Mouse (Mus musculus) liver, embryonic 11.5 days (tissue): ENCODE measurements around the gene Ddt. TPM values are rescaled to one million over a fixed set of nuclear protein-coding genes. Genes with fewer than 3 reads are reported as not detected.
"Not testable (repeated sequence)": the region's sequence is repeated elsewhere in the genome, so short reads cannot be mapped to it uniquely, and the experiment has no call there.

Source experiments
- ATAC-seq: fragments of 200-750 bp; cut with Nextera tagmentation; replicated peaks from 2 replicates; pipeline ENCODE4 v1.8.0; 2017; ENCODE audit warnings: moderate number of reproducible peaks, mild to moderate bottlenecking, moderate TSS enrichment, moderate library complexity; ENCODE audit not compliant: low FRiP score
- DNase-seq: peaks from one replicate; pipeline ENCODE4 v3.0.0-alpha.2; 2017; ENCODE audit warnings: low spot score
- H3K27ac ChIP-seq: fragments of 300-500 bp; sonication (generic); 2 replicates; pipeline ENCODE4 v1.5.1; 2014; ENCODE audit warnings: mild to moderate bottlenecking, low read depth, low read length, control low read depth
- H3K27me3 ChIP-seq: fragments of 300-500 bp; sonication (generic); replicated peaks from 2 replicates; pipeline ENCODE4 v1.6.1; 2014; ENCODE audit warnings: low read length, mixed read lengths; ENCODE audit not compliant: control insufficient read depth, insufficient read depth
- H3K36me3 ChIP-seq: fragments of 300-500 bp; sonication (generic); 2 replicates; pipeline ENCODE4 v1.6.1; 2014; ENCODE audit warnings: mild to moderate bottlenecking, low read length, moderate library complexity, mixed read lengths; ENCODE audit not compliant: control insufficient read depth, insufficient read depth
- H3K4me1 ChIP-seq: fragments of 300-500 bp; sonication (generic); replicated peaks from 2 replicates; pipeline ENCODE4 v1.6.1; 2014; ENCODE audit warnings: low read length, mixed read lengths; ENCODE audit not compliant: control insufficient read depth, insufficient read depth
- H3K4me2 ChIP-seq: fragments of 300-500 bp; sonication (generic); 2 replicates; pipeline ENCODE4 v1.6.1; 2014; ENCODE audit warnings: mild to moderate bottlenecking, control low read depth, moderate library complexity
- H3K4me3 ChIP-seq: fragments of 300-500 bp; sonication (generic); 2 replicates; pipeline ENCODE4 v1.5.1; 2014; ENCODE audit warnings: low read depth, low read length, control low read depth
- H3K9ac ChIP-seq: fragments of 300-500 bp; sonication (generic); 2 replicates; pipeline ENCODE4 v1.6.1; 2014; ENCODE audit warnings: low read depth, low read length, control low read depth
- H3K9me3 ChIP-seq: fragments of 300-500 bp; sonication (generic); 2 replicates; pipeline ENCODE4 v1.6.1; 2016; ENCODE audit warnings: low read length, inconsistent platforms, mixed read lengths; ENCODE audit not compliant: control insufficient read depth
- WGBS: fragments of 180-500 bp; shearing (Covaris S2); extraction: QIAGEN DNeasy Blood & Tissue Kit; methylation state at CpG from one replicate; pipeline ENCODE4 v1.1.7; 2014; 5-methylcytosine and 5-hydroxymethylcytosine counted together
- polyA plus RNA-seq: library from polyadenylated mRNA; unstranded; fragments of >200 nt; fragmentation: Nextera tagmentation; extraction: Ambion mirVana; gene quantifications from 2 replicates; pipeline ENCODE4 v1.2.1, GENCODE M21; 2014

Gene Ddt
- polyA plus RNA-seq, 1 experiment from 2014 or later = 213 TPM

DNA sequence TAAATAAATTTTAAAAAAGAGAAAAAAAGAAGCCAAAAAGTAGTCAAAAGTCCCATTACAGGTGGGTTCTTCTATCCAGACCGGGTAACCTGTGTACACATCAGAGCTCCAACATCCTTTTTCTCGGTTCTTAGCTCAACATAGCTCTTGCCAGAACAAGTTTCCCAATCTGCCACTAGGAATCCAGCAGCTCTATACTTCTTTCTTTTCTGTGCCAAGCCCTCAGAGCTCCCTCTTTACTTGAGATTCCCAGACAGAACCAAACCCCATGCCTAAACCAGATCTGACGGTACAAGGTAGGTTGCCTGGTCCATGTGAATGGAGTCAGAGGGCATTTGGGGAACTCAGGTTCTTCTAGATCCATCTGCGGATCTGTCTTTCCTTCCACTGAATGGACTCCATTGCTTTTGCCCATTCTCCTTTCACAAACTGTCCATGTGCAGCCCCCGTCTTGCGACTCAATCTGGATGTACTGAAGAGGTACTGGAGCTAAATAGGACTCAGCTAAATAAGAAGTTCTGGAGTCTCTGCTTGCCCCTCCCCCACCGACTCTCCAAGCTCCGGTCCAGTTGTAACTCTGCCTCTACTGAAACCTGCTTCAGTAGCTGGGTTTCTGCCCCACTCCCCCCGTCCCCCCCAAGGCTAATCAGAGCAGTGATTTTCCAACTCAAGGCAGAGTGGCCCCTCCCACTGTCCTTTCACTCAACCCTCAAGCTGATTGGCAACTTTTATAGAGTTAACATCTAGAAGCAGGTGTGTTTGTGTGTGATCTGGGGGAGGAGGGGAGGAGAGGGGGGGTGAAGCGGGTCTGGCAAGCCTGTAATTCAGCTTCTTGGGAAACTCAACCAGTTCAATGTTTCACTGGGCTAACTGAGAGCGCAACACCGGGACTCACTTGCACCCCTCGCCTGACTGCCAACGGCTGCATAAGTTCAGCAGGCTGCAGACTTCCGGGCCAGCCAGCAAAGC is 6.3 kb upstream of the Ddt start:
- Histone ChIP-seq H3K4me3 (no peak overlapping the region), H3K36me3 (no peaks in the 10 kb centered on the region), H3K9me3 (no peaks in the 10 kb centered on the region), H3K9ac (no peak overlapping the region), H3K27me3 (peaks cover 27% of the 10 kb centered on the region), H3K4me1 (0 out of 2 replicates have a peak, but pooled peaks cover 3% of the 10 kb centered on the region), H3K4me2 (peak overlapping the region; percentile 88), H3K27ac (no peak overlapping the region)
- 36% methylated on average over 15 of the region's 15 CpGs for WGBS
- no peak for DNase-seq
- ATAC-seq = no peak

DNA sequence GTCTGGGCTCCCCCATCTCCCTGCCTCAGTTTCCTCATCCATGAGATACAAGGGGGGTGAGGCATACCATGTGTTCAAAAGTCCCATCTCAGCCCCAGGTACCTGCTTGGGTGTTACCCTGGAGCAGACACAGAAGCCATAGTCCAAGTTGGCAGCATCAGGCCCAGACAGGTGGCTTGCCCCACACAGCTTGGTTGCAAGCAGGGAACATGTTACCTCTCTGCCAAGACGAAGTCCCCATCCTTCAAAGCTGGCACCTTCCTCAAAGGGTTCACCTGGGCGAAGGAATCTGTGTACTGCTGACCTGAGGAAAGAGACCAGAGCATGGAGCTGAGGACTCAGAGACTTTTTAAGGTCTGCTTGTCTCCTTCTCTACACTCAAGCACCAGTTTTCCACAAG is 4.7 kb upstream of the Ddt start:
- ATAC-seq = no peak
- peaks cover 27% of the 10 kb centered on the region for H3K27me3 ChIP-seq
- H3K9me3 ChIP-seq = no peaks in the 10 kb centered on the region
- 75% methylated on average over 2 of the region's 2 CpGs for WGBS
- H3K4me2 ChIP-seq = no peak overlapping the region
- DNase-seq = no peak
- H3K9ac ChIP-seq = no peak overlapping the region
- no peak overlapping the region for H3K4me3 ChIP-seq
- no peaks in the 10 kb centered on the region for H3K36me3 ChIP-seq
- no peak overlapping the region for H3K27ac ChIP-seq
- H3K4me1 ChIP-seq = peaks cover 3% of the 10 kb centered on the region; the same call in 1 of the 2 replicates

GRCm38 (mm10) chr10:75776562-75776961 is 3.3 kb upstream of the Ddt start:
- Histone ChIP-seq H3K36me3 (no peaks in the 10 kb centered on the region), H3K4me1 (peaks cover 6% of the 10 kb centered on the region), H3K27ac (no peak overlapping the region), H3K9me3 (no peaks in the 10 kb centered on the region), H3K27me3 (peaks cover 27% of the 10 kb centered on the region), H3K4me3 (no peak overlapping the region), H3K4me2 (no peak overlapping the region), H3K9ac (no peak overlapping the region)
- WGBS = 83% methylated on average over 6 of the region's 6 CpGs
- ATAC-seq = no peak
- no peak for DNase-seq

- WGBS = 85% methylated on average over 9 of the region's 9 CpGs
- no peak overlapping the region for H3K27ac ChIP-seq
These were observed 1.4 kb upstream of the Ddt start for GRCm38 (mm10) chr10:75774587-75774986.

DNA sequence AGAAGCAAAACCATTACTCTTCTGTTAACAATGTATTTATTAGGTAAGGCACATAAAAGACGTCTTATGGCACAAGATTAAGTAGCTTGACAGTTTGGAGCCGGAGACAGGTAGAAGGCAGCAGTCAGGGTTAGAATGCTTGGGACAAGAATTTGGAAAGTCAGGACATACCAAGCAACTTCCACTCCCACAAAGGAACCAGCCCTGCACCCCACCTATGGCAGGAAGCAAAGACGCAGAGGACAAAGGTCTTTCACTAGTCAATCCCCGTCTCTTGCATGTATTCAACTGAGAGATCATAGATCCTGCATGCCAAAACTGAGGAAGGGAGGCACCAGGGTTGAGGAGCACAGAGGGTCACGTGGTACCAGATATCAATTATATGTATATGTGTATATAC is 888 bp upstream of the Ddt start:
- ATAC-seq = no peak
- WGBS = 83% methylated on average over 5 of the region's 5 CpGs
- peaks cover 6% of the 10 kb centered on the region for H3K27me3 ChIP-seq
- H3K36me3 ChIP-seq = no peaks in the 10 kb centered on the region
- peaks cover 3% of the 10 kb centered on the region for H3K4me1 ChIP-seq
- no peak overlapping the region; the same call in 1 of the 2 replicates for H3K4me2 ChIP-seq
- DNase-seq = no peak
- no peak overlapping the region for H3K9ac ChIP-seq
- no peaks in the 10 kb centered on the region for H3K9me3 ChIP-seq
- H3K4me3 ChIP-seq = no peak overlapping the region
- no peak overlapping the region for H3K27ac ChIP-seq

More at GRCm38 (mm10) chr10:75774587-75774986, 1.4 kb upstream of the Ddt start:
- H3K27me3 ChIP-seq = peaks cover 11% of the 10 kb centered on the region
- H3K4me2 ChIP-seq = no peak overlapping the region
- ATAC-seq = no peak
- H3K9me3 ChIP-seq = no peaks in the 10 kb centered on the region
- H3K4me1 ChIP-seq = peaks cover 3% of the 10 kb centered on the region
- no peak overlapping the region for H3K9ac ChIP-seq
- no peak for DNase-seq
- no peaks in the 10 kb centered on the region for H3K36me3 ChIP-seq
- no peak overlapping the region for H3K4me3 ChIP-seq

DNA sequence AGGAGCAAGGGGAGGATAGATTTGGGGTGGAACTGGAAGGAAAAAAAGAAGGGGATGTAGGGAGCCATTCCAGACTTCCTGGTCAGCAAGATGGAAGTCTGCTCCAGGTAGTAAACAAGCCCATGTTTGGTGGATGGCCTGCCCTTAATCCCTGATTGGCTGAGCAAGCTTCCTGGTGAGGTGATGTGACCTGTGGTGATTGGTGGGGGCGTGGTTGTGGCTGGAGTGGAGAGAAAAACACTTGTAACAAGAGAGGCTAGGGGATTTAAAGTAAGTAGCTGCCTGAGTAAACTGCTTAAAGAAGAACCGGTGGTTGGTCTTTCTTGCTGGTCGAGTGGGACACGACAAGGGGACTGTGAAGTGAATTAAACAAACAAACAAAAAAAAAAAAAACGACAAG is 5.5 kb downstream of the Ddt start:
- not testable (repeated sequence) for ATAC-seq, H3K9me3 ChIP-seq, H3K9ac ChIP-seq, H3K27me3 ChIP-seq, DNase-seq, H3K4me3 ChIP-seq, H3K4me1 ChIP-seq, H3K36me3 ChIP-seq, H3K27ac ChIP-seq, H3K4me2 ChIP-seq
- 32% methylated on average over 5 of the region's 5 CpGs for WGBS

- ATAC-seq (no peak), DNase-seq (no peak)
- Histone ChIP-seq H3K9me3 (no peaks in the 10 kb centered on the region), H3K4me1 (peaks cover 3% of the 10 kb centered on the region), H3K4me2 (no peak overlapping the region), H3K9ac (no peak overlapping the region), H3K27ac (no peak overlapping the region), H3K4me3 (no peak overlapping the region), H3K27me3 (no peaks in the 10 kb centered on the region), H3K36me3 (no peaks in the 10 kb centered on the region)
- 76% methylated on average over 6 of the region's 6 CpGs for WGBS
These were observed 6.4 kb downstream of the Ddt start for GRCm38 (mm10) chr10:75766856-75767255.

GRCm38 (mm10) chr10:75764519-75765473 is 8.4 kb downstream of the Ddt start:
- peaks cover 3% of the 10 kb centered on the region; the same call in 1 of the 2 replicates for H3K4me1 ChIP-seq
- no peaks in the 10 kb centered on the region for H3K27me3 ChIP-seq
- H3K4me3 ChIP-seq = peak overlapping the region; percentile 79
- ATAC-seq (peak; percentile 60), DNase-seq (peak; percentile 83)
- H3K9ac ChIP-seq = peak overlapping the region; percentile 62
- peaks cover 10% of the 10 kb centered on the region; the same call in 1 of the 2 replicates for H3K36me3 ChIP-seq
- H3K27ac ChIP-seq = peak overlapping the region; percentile 91
- 1% methylated on average over 27 of the region's 27 CpGs for WGBS
- H3K9me3 ChIP-seq = no peaks in the 10 kb centered on the region
- peak overlapping the region; percentile 87 for H3K4me2 ChIP-seq
